Mouse (Mus musculus) left cerebral cortex, adult 18-20 months (tissue): Measurements from ENCODE around the gene Akap9. TPM values are rescaled to one million over a fixed set of nuclear protein-coding genes. Genes with fewer than 3 reads are reported as not detected.
"Not testable (repeated sequence)": the region's sequence is repeated elsewhere in the genome, so short reads cannot be mapped to it uniquely, and the experiment has no call there.

Source experiments
- DNase-seq, 2 experiments: peaks; one replicate each; pipeline ENCODE4 v3.0.0; 2021 to 2022; ENCODE audit warnings: low spot score in 2 of 2, mixed read lengths in 1 of 2
- total RNA-seq, 2 experiments: library from RNA; stranded (reverse); gene quantifications; 2 replicates each; pipeline ENCODE4 v1.2.3; 2021

Akap9 gene
- total RNA-seq, 2 experiments from 2014 or later = 74.0 to 82.9 TPM

GRCm38 (mm10) chr5:3968415-3968814, 40.6 kb downstream of the Akap9 start:
- no peak for DNase-seq

GRCm38 (mm10) chr5:3969114-3969513, 41.3 kb downstream of the Akap9 start:
- DNase-seq = no peak

GRCm38 (mm10) chr5:3970936-3971335, 43.1 kb downstream of the Akap9 start:
- no peak for DNase-seq

- DNase-seq = no peak
Observed at GRCm38 (mm10) chr5:3973764-3974163, 45.9 kb downstream of the Akap9 start.

GRCm38 (mm10) chr5:3974896-3975295, 47.0 kb downstream of the Akap9 start:
- DNase-seq = no peak

- no peak for DNase-seq
Observed at GRCm38 (mm10) chr5:3976111-3976510, 48.3 kb downstream of the Akap9 start.

GRCm38 (mm10) chr5:3977904-3978303, 50.0 kb downstream of the Akap9 start:
- no peak for DNase-seq

- no peak for DNase-seq
Observed at GRCm38 (mm10) chr5:3989608-3990007, 61.8 kb downstream of the Akap9 start.

GRCm38 (mm10) chr5:3990499-3990898, 62.6 kb downstream of the Akap9 start:
- no peak for DNase-seq

GRCm38 (mm10) chr5:4004531-4005469, 76.9 kb downstream of the Akap9 start:
- no peak for DNase-seq

- DNase-seq = no peak
Observed at GRCm38 (mm10) chr5:4006606-4007005, 78.8 kb downstream of the Akap9 start.

- no peak for DNase-seq
Observed at GRCm38 (mm10) chr5:4008266-4008665, 80.4 kb downstream of the Akap9 start.

- no peak for DNase-seq
Observed at GRCm38 (mm10) chr5:4009540-4009939, 81.7 kb downstream of the Akap9 start.

- DNase-seq = not testable (repeated sequence)
Observed at GRCm38 (mm10) chr5:4017646-4018045, 89.8 kb downstream of the Akap9 start.

- no peak for DNase-seq
Observed at GRCm38 (mm10) chr5:4019377-4019776, 91.5 kb downstream of the Akap9 start.

- DNase-seq = no peak
Observed at GRCm38 (mm10) chr5:4020018-4020417, 92.2 kb downstream of the Akap9 start.

- DNase-seq = no peak
Observed at GRCm38 (mm10) chr5:4023186-4023585, 95.3 kb downstream of the Akap9 start.

GRCm38 (mm10) chr5:4023742-4024681, 96.2 kb downstream of the Akap9 start:
- no peak for DNase-seq

GRCm38 (mm10) chr5:4024727-4025126, 96.9 kb downstream of the Akap9 start:
- DNase-seq = no peak

GRCm38 (mm10) chr5:4026336-4026735, 98.5 kb downstream of the Akap9 start:
- not testable (repeated sequence) for DNase-seq

GRCm38 (mm10) chr5:4028486-4029173, 100.8 kb downstream of the Akap9 start:
- no peak for DNase-seq
